Mouse (Mus musculus) myocyte (in vitro differentiated cells): ENCODE measurements at regions not wholly inside any gene's neighbourhood (a gene's known extent, or its start where the extent isn't known, plus 50 kb on each side); places are given as distances from the start of the nearest gene placed in this dataset.

ENCODE experiments used
- CEBPB ChIP-seq: IDR thresholded peaks from 2 replicates; pipeline ENCODE4 v1.6.1; 2011; ENCODE audit warnings: mild to moderate bottlenecking, moderate library complexity; ENCODE audit not compliant: poor library complexity, insufficient read depth, severe bottlenecking
- POLR2A ChIP-seq: IDR thresholded peaks from one replicate; pipeline ENCODE4 v1.6.1; 2011; ENCODE audit warnings: low read depth, mild to moderate bottlenecking, control low read depth, moderate library complexity; ENCODE audit not compliant: insufficient read length
- USF1 ChIP-seq: IDR thresholded peaks from one replicate; pipeline ENCODE4 v1.6.1; 2011; ENCODE audit warnings: low read depth, mild to moderate bottlenecking, control low read depth, moderate library complexity

DNA sequence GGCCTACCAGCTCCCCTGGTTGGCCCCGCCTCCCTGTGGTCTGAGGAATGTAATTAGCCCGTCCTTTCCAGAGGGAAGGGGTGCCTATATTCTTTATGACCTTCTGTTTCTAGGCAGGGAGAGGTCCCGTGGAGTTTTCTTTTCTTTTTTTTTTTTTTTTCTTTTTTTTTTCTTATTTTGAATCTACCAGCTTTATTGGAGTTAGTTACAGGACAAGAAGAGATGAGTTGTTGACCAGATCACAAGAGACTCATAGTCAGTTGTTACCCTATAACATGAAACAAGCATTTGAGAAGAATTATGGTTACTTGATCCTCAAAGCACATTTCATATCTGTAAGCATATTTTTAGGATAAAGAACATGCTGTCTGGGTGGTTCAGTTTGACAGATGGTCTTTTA is 429.8 kb downstream of the Ofcc1 start:
- TF ChIP-seq POLR2A = no peak
- TF ChIP-seq CEBPB = no peak
- TF ChIP-seq USF1 = no peak
